Mouse (Mus musculus) lung, embryonic 16.5 days (tissue): ENCODE data around the gene N4bp1. TPM values are rescaled to one million over a fixed set of nuclear protein-coding genes. Genes with fewer than 3 reads are reported as not detected.
A peak's percentile ranks its signal among the peaks of the same experiment; 100 is the strongest.

Source experiments
- ATAC-seq: fragments of 200-750 bp; cut with Nextera tagmentation; 2 replicates; pipeline ENCODE4 v1.8.0; 2017; ENCODE audit warnings: low read depth, mild to moderate bottlenecking, moderate library complexity
- H3K27ac ChIP-seq: fragments of 300-500 bp; sonication (generic); 2 replicates; pipeline ENCODE4 v1.5.1; 2014; ENCODE audit warnings: mild to moderate bottlenecking, control low read depth, low read length
- H3K27me3 ChIP-seq: fragments of 300-500 bp; sonication (generic); 2 replicates; pipeline ENCODE4 v1.6.1; 2014; ENCODE audit warnings: low read depth, low read length, mixed read lengths; ENCODE audit not compliant: control insufficient read depth, insufficient read depth
- H3K36me3 ChIP-seq: fragments of 300-500 bp; sonication (generic); 2 replicates; pipeline ENCODE4 v1.6.1; 2014; ENCODE audit warnings: low read length; ENCODE audit not compliant: control insufficient read depth, insufficient read depth
- H3K4me1 ChIP-seq: fragments of 300-500 bp; sonication (generic); replicated peaks from 2 replicates; pipeline ENCODE4 v1.6.1; 2014; ENCODE audit warnings: low read length, mixed read lengths; ENCODE audit not compliant: control insufficient read depth, insufficient read depth
- H3K4me2 ChIP-seq: fragments of 300-500 bp; sonication (generic); 2 replicates; pipeline ENCODE4 v1.6.1; 2014; ENCODE audit warnings: low read depth, low read length, control low read depth
- H3K4me3 ChIP-seq: fragments of 300-500 bp; sonication (generic); 2 replicates; pipeline ENCODE4 v1.5.1; 2014; ENCODE audit warnings: mild to moderate bottlenecking, low read length, control low read depth
- H3K9ac ChIP-seq: fragments of 300-500 bp; sonication (generic); 2 replicates; pipeline ENCODE4 v1.6.1; 2014; ENCODE audit warnings: low read length, control low read depth
- H3K9me3 ChIP-seq: fragments of 300-500 bp; sonication (generic); 2 replicates; pipeline ENCODE4 v1.6.1; 2016; ENCODE audit warnings: low read length; ENCODE audit not compliant: control insufficient read depth
- WGBS: fragments of 180-500 bp; shearing (Covaris S2); extraction: QIAGEN DNeasy Blood & Tissue Kit; methylation state at CpG from one replicate; pipeline ENCODE4 v1.1.7; 2014; 5-methylcytosine and 5-hydroxymethylcytosine counted together
- polyA plus RNA-seq: library from polyadenylated mRNA; unstranded; fragments of >200 nt; fragmentation: Nextera tagmentation; extraction: Ambion mirVana; gene quantifications from 2 replicates; pipeline ENCODE4 v1.2.1, GENCODE M21; 2015

N4bp1 gene
- polyA plus RNA-seq, 1 experiment from 2014 or later, result 7.2 TPM

GRCm38 (mm10) chr8:86853266-86853988 is 31.6 kb downstream of the N4bp1 start:
- no peaks in the 10 kb centered on the region for H3K9me3 ChIP-seq
- no peak overlapping the region for H3K9ac ChIP-seq
- no peak overlapping the region for H3K27ac ChIP-seq
- no peak overlapping the region for H3K4me3 ChIP-seq
- 85% methylated on average over 8 of the region's 8 CpGs for WGBS
- H3K27me3 ChIP-seq, result no peaks in the 10 kb centered on the region
- H3K36me3 ChIP-seq, result 0 out of 2 replicates have a peak, but pooled peaks cover 2% of the 10 kb centered on the region
- H3K4me2 ChIP-seq, result no peak overlapping the region
- no peak for ATAC-seq
- H3K4me1 ChIP-seq, result no peaks in the 10 kb centered on the region

GRCm38 (mm10) chr8:86852491-86852890 is 32.6 kb downstream of the N4bp1 start:
- no peaks in the 10 kb centered on the region for H3K9me3 ChIP-seq
- no peak for ATAC-seq
- H3K9ac ChIP-seq, result no peak overlapping the region
- no peak overlapping the region for H3K4me2 ChIP-seq
- no peaks in the 10 kb centered on the region for H3K4me1 ChIP-seq
- H3K36me3 ChIP-seq, result peaks cover 2% of the 10 kb centered on the region; the same call in 1 of the 2 replicates
- no peak overlapping the region for H3K4me3 ChIP-seq
- 86% methylated on average over 3 of the region's 3 CpGs for WGBS
- no peaks in the 10 kb centered on the region for H3K27me3 ChIP-seq
- no peak overlapping the region for H3K27ac ChIP-seq

- no peaks in the 10 kb centered on the region for H3K27me3 ChIP-seq
- WGBS, result 86% methylated on average over 5 of the region's 5 CpGs
- no peaks in the 10 kb centered on the region for H3K9me3 ChIP-seq
- H3K4me1 ChIP-seq, result 0 out of 2 replicates have a peak, but pooled peaks cover 4% of the 10 kb centered on the region
- H3K4me3 ChIP-seq, result no peak overlapping the region
- H3K9ac ChIP-seq, result no peak overlapping the region
- H3K27ac ChIP-seq, result no peak overlapping the region
- peaks cover 12% of the 10 kb centered on the region for H3K36me3 ChIP-seq
- no peak overlapping the region for H3K4me2 ChIP-seq
- no peak for ATAC-seq
Observed at GRCm38 (mm10) chr8:86848876-86849275, 36.2 kb downstream of the N4bp1 start.

DNA sequence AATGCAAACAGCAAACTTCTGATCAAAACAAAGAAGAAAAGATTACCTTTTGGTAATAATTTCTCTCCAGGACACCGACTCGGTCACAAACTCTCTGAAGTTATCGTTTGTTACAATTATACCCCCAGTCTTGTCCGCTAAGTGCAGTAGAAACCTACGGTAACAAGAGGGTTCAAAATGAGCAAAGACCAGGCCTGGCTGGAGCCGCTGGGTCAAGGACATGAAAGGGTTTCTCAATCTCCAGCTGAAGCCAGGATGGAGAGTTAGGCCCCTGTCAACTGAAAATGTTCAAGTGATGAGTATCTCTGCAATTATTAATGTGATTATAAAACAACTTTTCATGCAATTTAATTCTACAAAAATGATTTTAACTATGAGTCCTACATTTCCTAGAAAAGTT is 36.7 kb downstream of the N4bp1 start:
- Histone ChIP-seq H3K9me3 (no peaks in the 10 kb centered on the region), H3K36me3 (peaks cover 15% of the 10 kb centered on the region)

DNA sequence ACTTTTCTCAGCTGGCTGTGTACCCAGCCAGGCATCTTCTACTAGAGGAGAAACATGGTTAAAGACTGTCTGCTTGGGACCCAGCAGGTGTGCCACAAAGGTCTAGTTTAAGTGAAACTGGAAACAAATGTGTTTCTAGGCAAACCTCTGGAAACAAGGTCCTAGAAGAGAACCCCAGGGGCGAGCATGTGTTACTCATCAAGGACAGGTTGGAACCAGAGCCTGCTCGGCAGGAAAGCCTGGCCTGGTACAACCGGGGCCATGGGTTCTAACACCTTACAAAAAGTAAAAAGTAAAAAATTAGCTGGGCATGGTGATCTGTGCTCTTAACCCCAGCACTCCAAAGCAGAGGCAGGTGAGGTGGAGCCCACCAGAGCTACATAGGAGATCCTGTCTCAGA is 38.0 kb downstream of the N4bp1 start:
- Histone ChIP-seq H3K27ac (no peak overlapping the region), H3K4me3 (no peak overlapping the region), H3K4me2 (no peak overlapping the region), H3K9me3 (no peaks in the 10 kb centered on the region), H3K4me1 (0 out of 2 replicates have a peak, but pooled peaks cover 4% of the 10 kb centered on the region), H3K9ac (no peak overlapping the region), H3K36me3 (peaks cover 21% of the 10 kb centered on the region), H3K27me3 (no peaks in the 10 kb centered on the region)
- ATAC-seq, result no peak
- WGBS, result 80% methylated on average over 3 of the region's 3 CpGs

More for the DNA sequence above, 36.7 kb downstream of the N4bp1 start:
- H3K27ac ChIP-seq, result no peak overlapping the region
- 85% methylated on average over 6 of the region's 6 CpGs for WGBS
- 0 out of 2 replicates have a peak, but pooled peaks cover 4% of the 10 kb centered on the region for H3K4me1 ChIP-seq
- H3K9ac ChIP-seq, result no peak overlapping the region
- H3K27me3 ChIP-seq, result no peaks in the 10 kb centered on the region
- H3K4me3 ChIP-seq, result no peak overlapping the region
- no peak for ATAC-seq
- no peak overlapping the region for H3K4me2 ChIP-seq

DNA sequence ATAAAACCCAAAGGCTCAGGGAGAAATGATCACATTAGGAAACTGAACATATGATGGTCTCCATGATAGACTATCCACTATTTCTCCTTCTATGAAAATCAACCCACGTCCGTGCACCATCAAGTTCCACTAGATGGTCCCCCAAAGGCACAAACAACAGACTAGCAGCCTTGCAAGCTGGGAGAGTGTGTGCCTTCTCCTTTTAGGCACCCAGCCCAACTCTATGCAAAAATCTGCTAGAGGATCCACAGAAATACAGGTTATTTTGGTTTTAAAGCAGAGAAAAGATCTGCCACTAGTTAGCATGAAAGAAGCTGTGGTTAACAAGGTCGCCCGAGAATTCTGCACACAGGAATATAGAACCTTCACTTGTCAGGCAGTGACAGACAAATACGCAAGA is 39.2 kb downstream of the N4bp1 start:
- Histone ChIP-seq H3K4me2 (no peak overlapping the region), H3K9ac (no peak overlapping the region), H3K36me3 (peaks cover 28% of the 10 kb centered on the region), H3K4me3 (no peak overlapping the region), H3K4me1 (0 out of 2 replicates have a peak, but pooled peaks cover 4% of the 10 kb centered on the region), H3K27ac (no peak overlapping the region), H3K27me3 (no peaks in the 10 kb centered on the region), H3K9me3 (no peaks in the 10 kb centered on the region)
- WGBS, result 95% methylated on average over 5 of the region's 5 CpGs
- no peak for ATAC-seq

DNA sequence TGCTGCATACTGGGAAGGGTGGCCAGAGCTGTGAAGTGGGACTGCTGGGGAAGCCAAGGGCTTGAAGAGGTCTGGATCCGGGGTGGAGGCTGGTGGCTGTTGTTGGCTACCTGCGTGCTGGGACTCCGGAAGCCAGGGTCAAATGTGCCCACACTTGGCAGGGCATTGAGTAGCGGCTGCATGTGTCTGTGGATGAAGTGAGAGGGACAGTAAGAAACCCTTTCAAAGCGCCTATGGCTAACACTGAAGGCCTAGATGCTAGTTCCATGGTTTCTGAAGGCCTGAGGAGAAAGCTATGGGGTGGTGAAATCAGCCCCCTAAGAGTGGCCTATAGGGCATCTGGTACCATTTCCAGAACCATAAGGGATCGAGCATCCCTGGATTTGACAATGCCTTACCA is 40.2 kb downstream of the N4bp1 start:
- no peaks in the 10 kb centered on the region for H3K27me3 ChIP-seq
- no peak for ATAC-seq
- H3K9me3 ChIP-seq, result no peaks in the 10 kb centered on the region
- 0 out of 2 replicates have a peak, but pooled peaks cover 4% of the 10 kb centered on the region for H3K4me1 ChIP-seq
- H3K36me3 ChIP-seq, result peaks cover 28% of the 10 kb centered on the region
- H3K27ac ChIP-seq, result no peak overlapping the region
- H3K4me2 ChIP-seq, result no peak overlapping the region
- no peak overlapping the region for H3K9ac ChIP-seq
- H3K4me3 ChIP-seq, result no peak overlapping the region
- WGBS, result 89% methylated on average over 6 of the region's 6 CpGs

DNA sequence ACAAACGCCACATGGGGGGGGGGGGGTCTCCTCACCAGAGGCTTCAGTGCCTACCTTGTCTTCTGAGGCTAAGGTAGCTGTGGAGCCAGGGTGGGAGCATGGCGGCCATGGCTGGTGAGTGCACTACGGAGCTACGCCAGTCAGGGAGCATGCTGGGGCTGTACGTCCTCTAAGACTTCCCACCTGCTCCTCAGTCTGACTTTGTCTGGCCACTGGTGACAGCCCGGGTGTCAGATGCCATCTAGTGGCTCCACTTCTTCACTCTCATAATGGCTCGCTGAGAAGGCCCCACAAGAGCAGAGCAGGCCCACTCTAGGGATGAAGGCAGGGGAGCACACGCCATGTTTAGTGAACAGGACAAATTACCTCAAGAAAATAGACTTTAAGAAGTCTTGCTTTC is 41.2 kb downstream of the N4bp1 start:
- Histone ChIP-seq H3K9ac (no peak overlapping the region), H3K27me3 (no peaks in the 10 kb centered on the region), H3K9me3 (no peaks in the 10 kb centered on the region), H3K4me2 (no peak overlapping the region), H3K27ac (no peak overlapping the region), H3K4me3 (no peak overlapping the region), H3K4me1 (0 out of 2 replicates have a peak, but pooled peaks cover 4% of the 10 kb centered on the region), H3K36me3 (peaks cover 28% of the 10 kb centered on the region)
- WGBS, result 62% methylated on average over 8 of the region's 8 CpGs
- ATAC-seq, result peak; percentile 71

DNA sequence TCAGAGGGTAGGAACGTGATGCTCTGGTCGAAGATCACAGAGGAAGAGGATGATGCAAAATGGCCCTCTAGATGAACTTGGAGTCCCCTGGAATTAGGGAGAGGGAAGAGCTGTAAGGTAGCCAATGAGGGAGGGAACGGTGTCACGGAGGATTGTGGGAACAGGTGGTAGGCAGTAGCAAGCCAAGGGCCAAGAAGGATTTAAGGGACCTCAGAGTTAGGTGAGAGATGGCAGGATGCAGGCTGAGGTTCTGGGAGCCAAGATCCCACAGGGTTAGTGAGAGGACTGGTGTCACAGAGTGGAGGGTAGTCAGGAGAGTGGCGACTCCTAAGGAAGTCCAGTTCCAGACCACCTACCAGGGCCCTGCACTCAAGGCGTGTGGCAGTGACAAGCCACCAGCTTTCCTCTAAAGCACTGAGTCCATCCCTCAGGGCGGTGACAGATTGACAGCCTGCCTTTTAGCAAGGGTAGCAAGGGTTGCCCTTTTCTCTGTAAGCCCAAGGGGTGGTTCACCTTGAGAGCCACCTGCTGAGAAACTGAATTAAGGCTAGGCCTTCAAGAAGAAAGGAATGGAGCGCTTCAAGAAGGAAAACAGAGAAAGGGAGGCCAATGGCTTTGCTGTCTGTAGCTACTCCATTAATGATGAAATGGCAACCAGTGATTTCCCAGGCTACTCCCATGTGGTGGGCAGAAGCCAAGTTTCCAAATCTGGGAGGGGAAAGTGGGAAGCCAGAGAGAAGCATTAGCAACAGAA is 43.3 kb downstream of the N4bp1 start:
- Histone ChIP-seq H3K27ac (no peak overlapping the region), H3K4me1 (0 out of 2 replicates have a peak, but pooled peaks cover 4% of the 10 kb centered on the region), H3K27me3 (no peaks in the 10 kb centered on the region), H3K9me3 (no peaks in the 10 kb centered on the region), H3K36me3 (peaks cover 21% of the 10 kb centered on the region), H3K9ac (no peak overlapping the region), H3K4me2 (no peak overlapping the region), H3K4me3 (no peak overlapping the region)
- WGBS, result 92% methylated on average over 8 of the region's 8 CpGs
- no peak for ATAC-seq
